Mouse (Mus musculus): ENCODE data around the gene Stxbp1.
"Not testable (repeated sequence)": the region's sequence is repeated elsewhere in the genome, so short reads cannot be mapped to it uniquely, and the experiment has no call there.

Gene Stxbp1

DNA sequence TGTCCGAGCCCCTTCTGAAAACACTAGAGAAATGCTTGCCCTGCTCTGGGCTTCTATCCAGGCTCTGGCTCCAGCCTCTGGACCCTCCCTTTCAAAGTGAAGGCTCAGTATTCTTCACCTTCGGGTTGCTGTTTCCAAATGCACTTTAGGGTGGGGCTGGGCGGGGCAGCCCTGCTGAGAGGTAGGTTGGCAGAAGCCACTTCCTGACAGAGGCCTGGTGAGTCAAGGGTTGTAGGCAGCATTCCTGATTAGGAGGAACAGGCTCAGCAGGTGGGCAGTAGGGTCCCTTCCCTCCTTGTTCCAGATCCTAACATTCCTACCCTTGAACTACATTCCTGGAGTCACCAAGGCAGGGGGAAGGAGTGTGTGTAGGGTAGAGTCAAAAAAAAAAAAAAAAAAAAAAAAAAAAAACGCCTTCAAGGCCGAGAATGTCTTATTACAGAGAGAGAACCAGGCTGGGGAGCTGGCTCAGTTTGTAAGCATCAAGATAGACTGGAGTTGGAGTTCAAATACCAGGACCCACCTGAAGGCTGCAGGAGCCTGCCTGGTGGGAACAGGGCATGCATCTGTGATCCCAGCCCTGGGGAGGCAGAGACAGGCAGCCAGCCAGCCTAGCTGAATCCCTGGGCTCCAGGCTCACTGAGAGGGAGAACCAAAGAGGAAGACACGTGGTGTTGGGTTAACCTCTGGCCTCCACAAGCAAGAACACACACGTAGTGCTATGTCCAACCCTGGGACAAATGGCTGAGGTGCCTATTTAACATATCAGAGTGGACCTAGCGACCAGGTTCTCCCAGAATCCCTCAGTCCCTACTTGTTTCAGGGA is 23.4 kb upstream of the Stxbp1 start:
- no peak for DNase-seq

DNA sequence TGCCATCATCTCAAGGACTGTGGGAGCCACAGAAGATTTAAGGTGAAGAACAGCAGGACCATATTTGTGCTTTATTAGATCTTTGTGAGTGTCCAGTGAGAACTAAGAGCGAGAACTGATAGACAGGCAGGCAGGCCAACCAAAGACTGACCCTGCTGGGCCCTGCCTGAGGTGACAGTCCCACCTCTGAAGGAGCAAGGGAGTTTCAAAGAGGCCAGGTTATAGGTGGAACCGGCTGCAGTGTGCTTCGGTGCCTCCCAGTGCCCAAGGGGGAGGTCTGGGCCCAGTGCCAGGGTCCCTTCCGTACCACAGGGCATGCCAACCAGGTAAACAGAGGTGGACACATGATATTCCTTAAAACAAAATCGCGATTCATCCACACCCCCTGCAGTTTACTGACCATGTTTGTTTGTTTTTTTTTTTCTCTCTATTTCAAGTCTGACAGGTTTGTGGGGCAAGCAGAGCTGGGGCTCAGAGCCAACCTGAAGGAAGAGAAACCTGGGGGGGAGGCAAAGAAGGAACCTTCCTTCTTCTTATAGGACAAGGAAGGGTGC is 22.8 kb upstream of the Stxbp1 start:
- no peak for DNase-seq

DNA sequence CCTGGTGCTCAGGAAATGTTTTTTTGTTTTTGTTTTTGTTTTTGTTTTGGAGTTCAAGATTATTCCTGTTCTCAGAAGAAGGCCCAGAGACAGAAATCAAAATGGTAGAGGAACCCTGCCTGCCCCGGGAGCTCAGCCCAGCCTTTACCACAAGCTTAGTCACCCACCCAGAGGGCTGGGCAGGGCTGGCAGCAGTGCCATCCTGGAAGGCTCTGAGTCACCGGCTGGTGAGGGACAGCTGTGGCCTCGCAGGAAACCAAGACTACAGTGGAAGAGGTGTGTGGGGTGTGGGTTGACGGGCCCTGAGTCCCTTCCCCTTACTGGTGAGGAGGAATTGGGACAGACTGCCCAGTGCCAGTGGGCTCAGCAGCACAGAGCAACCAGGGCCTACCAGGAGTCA is 20.3 kb upstream of the Stxbp1 start:
- DNase-seq: no peak

GRCm38 (mm10) chr2:32864755-32865154 is 17.7 kb upstream of the Stxbp1 start:
- DNase-seq: no peak

- DNase-seq: no peak
Observed at GRCm38 (mm10) chr2:32863317-32863716, 16.3 kb upstream of the Stxbp1 start.

DNA sequence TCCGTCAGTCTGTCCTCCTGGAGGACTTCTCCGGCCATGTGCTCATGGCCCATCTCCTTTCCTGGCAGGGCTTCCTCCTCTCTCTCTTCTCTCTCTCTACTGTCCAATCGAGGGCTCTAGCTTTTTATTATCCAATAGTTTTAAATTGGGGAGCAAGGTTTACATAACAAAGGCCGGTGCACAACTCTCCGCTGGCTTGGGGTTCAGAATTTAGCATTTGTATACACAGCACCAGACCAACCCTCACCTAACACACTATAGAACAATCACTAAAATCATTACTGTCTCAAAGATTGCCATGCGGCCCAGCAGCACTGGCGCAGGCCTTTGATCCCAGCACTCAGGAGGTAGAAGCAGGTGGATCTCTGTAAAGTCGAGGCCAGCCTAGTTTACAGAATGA is 13.8 kb upstream of the Stxbp1 start:
- DNase-seq: no peak

GRCm38 (mm10) chr2:32859622-32860012 is 12.6 kb upstream of the Stxbp1 start:
- no peak for DNase-seq

GRCm38 (mm10) chr2:32859010-32859621 is 12.1 kb upstream of the Stxbp1 start:
- DNase-seq: peak; percentile 65

GRCm38 (mm10) chr2:32857584-32857983 is 10.5 kb upstream of the Stxbp1 start:
- DNase-seq: peak; percentile 78

- no peak for DNase-seq
Observed at GRCm38 (mm10) chr2:32855790-32856465, 8.9 kb upstream of the Stxbp1 start.

DNA sequence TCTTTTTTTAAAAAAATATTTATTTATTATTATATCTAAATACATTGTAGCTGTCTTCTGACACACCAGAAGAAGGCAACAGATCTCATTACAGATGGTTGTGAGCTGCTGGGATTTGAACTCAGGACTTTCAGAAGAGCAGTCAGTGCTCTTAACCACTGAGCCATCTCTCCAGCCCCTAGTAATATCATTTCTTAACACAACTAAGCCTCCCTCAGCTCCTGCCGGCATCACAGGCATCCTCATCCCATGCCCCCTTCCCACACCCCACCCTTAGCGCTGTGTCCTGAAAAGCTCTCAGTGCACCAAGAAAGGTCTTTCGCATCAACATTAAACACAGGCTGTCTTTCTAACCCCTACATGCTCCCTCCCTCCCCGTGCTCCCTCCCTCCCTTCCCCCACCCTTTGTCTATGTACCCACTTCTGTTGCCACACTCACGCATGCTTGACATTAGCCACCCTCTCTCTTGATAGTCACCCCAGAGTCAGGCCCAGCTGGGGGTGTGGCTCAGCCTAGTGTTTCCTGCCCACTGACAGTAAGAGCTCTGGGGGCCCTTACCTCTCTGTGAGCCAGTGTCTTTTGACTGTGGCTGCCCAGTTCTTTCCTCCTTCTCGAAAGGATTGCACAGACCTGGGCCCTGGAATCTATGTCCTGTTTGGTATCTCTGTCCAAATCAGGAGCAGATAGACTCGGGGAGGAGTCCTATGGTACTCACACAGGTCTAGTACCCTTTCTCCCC is 8.2 kb upstream of the Stxbp1 start:
- DNase-seq: no peak

DNA sequence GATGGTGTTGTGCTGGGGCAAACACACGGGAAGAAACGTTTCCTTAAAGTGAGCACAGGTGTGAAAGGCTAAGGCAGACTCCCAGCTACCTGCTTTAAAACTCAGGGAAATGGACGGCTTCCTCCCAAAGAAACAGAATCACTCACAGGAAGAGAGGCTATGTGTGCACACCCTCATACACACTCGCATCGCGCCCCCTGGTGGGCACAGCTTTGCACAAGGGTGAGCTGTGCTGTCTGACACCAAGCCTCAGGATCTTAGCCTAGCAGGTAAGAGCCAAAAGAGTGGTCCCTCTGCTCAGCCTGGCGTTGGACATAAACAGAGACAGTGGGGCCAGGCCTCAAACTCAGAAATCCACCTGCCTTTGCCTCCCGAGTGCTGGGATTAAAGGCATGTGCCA is 7.2 kb upstream of the Stxbp1 start:
- peak; percentile 93 for DNase-seq

GRCm38 (mm10) chr2:32853716-32854115 is 6.7 kb upstream of the Stxbp1 start:
- DNase-seq: not testable (repeated sequence)

DNA sequence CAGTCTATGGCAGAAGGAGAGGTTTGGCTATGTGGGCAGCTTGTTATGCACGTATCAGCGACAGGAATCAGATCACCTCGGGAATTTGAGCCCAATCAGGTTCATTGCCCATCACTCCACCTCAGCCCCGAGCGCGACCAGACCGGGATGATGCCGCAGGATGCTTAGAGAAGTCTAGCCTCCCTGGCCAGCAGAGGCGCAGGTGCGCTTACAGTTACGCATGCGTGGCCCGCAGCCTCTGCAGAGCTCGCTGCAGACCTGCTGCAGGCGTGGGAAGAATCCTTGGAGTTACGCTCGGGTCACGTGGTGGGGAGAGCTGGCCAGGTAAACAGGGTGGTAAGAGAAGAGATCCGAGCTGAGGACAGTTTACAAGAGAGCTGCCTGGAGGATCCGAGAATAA is 5.1 kb upstream of the Stxbp1 start:
- DNase-seq: peak; percentile 87

DNA sequence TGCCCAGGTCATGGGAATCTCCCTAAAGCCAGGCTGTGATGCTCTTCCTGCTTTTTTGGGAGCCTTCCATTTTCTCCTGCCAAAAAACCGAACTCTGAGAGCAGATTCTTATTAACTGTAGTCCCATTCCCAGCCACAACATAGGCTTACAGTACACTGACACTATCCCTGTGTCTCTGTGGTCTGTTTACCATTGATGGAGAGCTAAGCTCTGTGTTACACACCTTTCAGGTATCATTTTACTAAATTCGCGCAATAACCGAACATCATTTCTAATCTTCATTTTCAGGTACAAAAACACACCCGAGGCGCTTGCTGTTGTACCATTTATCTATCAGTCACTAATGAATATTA is 400 bp upstream of the Stxbp1 start:
- no peak for DNase-seq

GRCm38 (mm10) chr2:32846101-32846804 is 792 bp downstream of the Stxbp1 start:
- DNase-seq: peak; percentile 80

DNA sequence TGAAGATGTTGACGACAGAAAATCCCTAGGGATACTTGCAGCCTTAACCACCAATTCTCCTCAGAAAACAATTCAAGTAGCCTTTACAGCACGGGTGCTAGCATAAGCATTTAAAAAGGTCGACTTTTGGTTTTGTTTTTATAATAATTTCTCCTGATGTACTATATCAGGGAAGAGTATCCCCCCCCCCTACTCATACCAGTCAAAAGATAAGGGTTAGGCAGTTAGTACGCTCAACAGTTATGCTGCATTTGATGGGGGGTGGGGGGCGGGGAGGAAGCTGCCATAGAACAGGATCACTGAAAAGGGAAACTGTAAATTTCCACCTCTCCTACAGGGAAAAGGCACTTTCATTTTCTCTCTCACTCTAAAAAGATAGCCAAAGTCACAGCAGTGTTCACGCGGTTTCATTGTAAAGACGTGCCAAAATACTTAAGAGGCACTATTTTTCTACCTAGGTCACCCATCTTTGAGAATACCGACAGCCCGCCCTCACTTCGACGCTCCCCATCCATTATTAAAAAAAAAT is 1.4 kb downstream of the Stxbp1 start:
- no peak for DNase-seq

DNA sequence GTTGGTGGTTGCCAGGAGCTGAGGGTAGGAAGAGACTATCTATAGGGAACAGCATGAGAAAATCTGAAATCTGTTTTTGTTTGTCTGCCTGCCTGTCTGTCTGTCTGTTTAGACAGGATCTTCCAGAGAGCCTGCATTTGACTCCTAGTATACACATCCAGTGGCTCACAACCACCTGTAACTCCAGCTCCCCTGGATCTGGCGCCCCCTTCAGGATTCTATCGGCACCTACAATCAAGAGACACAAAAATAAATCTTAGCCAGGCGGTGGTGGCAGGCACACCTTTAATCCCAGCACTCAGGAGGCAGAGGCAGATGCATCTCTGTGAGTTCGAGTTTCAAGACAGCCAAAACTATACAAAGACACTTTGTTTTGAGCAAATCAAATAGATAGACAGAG is 4.5 kb downstream of the Stxbp1 start:
- DNase-seq: no peak

- DNase-seq: no peak
Observed at GRCm38 (mm10) chr2:32841099-32841498, 5.9 kb downstream of the Stxbp1 start.

- no peak for DNase-seq
Observed at GRCm38 (mm10) chr2:32839261-32839660, 7.8 kb downstream of the Stxbp1 start.

DNA sequence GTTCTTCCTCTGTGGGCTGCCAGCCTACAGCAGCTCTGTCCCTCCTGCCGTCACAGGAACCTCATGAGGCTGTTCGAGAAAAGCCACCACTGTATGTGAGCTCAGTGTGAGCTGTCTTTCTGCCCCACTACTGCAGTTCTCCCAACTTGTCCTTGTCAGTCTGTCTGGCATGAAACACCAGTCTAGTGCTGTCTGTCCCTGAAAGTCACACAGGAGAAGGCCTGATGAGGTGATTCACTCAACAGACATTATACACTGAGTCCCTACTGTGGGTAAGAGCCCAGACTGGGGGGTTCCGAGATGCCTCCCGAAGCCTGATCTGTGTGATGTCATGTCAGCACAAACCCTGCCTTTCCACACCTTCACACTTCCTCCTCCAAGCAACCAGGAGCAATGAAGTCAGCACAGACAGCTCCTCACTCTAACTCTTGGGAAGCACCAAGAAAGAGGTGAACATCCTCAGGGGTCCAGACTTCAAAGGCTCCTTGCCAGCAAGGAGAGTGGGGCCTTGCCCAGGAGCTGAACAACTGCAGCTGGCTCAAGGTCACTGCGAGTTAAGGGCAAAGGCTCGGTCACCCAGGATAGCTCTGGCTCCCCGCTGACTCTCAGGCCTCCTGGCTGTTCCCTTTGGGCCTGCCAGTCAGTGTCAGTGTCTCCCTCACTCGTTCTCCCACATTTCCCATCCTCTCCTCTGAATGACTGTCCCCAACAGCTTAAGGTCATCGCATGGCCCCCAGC is 8.7 kb downstream of the Stxbp1 start:
- DNase-seq: no peak
